Mouse (Mus musculus) heart, postnatal 14 days (tissue): ENCODE results near the gene Ncf4. TPM values are rescaled to one million over a fixed set of nuclear protein-coding genes. Genes with fewer than 3 reads are reported as not detected.
A peak's percentile ranks its signal among the peaks of the same experiment; 100 is the strongest.

Source experiments
- DNase-seq, 2 experiments: peaks; one replicate each; pipeline ENCODE4 v3.0.0; 2021 to 2022
- intact Hi-C: fragments of 180-260 bp; cut with DNase I; formaldehyde crosslinking; loops from one replicate; pipeline ENCODE4 v1.15.1; 2025
- long read RNA-seq, 2 experiments: library from polyadenylated mRNA; stranded (forward); transcript quantifications; one replicate each; pipeline ENCODE4 v2.0.0; 2021
- total RNA-seq, 2 experiments: library from RNA; stranded (reverse); gene quantifications; 2 replicates each; pipeline ENCODE4 v1.2.3; 2021

The Ncf4 gene
- 1 to 10 TPM; 2.5 to 2.9 TPM for total RNA-seq
- long read RNA-seq, experiment 1, partial matches to known transcripts: 0 of 2 reads
- long read RNA-seq, experiment 1, other reads (novel, unspliced or antisense): 1 of 2 reads
- long read RNA-seq, experiment 2, partial matches to known transcripts: 0 of 3 reads
- long read RNA-seq, experiment 2, other reads (novel, unspliced or antisense): 0 of 3 reads

DNA sequence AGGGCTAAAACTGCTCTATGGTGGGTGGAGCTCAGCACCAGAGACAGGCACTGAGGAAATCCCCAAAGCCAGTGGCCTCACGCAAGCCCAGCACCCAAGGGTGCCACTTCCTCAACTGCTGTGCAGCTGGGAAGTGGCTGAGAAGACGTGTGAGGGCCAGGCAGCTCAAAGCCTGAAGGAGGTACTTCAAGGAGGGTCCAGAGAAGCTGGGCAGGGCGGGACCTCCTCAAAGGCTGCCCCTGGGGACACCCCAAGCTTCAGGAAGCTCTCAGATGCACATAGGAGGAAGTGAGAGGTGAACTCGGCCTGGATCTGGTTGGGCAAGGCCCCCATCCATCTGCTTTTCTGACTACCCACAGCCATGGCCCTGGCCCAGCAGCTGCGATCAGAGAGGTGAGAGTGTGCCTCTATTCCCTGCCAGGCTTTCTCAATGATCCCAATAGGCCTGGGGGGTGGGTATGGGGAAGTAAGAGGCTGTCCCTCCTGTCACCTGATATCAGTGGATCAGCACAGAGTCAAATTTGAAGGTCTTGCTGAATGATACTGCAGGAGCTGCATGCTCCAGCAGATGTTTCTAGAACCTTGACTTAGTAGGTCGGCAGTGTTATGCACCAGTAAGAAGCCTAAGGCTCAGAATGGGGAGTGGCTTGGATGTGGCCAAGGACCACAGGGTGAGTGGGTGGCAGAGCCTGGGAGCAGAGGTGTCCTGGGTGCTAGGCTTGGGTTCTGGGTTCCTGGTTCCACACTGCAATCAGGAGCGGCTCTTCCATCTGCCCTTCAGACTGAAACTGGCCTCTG is at the start of gene Ncf4:
TSS of gene Ncf4 (plus strand) at position 107 of the 798 bp plus-strand sequence.
- intact Hi-C loops: no loop called here
- DNase-seq: peak in 1 of 2 experiments; percentile 22

DNA sequence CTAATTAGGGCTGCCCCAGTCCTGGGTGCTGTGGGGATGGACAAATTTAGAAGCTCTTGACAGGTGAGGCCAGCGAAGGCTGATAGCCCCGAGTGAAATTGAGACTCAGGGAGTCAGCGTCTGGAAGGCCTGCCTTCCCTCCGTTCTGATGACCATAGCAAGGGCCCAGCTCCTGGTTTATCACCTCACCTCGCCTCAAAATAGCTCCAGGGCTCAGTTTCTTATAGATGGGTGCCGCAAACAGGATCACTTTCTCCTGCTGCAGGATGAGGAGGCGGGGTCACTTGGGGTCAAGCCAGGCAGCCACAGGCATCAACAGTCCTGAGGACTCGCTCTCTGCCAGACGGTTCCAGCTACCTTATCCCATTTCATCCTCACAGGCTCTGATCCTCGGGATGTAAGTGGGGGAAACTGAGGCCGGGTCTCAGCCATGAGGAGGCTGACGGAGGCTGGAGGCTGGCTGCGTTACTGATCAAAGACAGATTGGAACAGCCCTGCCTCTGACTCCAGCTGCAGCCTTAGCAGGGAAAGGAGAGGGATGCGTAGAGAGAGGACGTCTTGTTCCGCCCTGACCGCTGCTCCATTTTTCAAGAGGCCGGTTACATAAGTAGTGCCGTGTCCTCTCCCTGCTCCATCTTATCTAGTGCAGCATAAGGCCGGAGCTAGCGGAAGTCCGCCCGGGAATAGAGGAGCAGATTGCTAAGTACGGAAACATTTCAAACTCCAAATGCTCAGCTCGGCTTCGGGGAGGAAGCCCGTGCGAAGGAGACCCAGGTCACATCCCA is 49.3 kb upstream of the Ncf4 start:
- DNase-seq: no peak
- intact Hi-C loops: no loop called here

DNA sequence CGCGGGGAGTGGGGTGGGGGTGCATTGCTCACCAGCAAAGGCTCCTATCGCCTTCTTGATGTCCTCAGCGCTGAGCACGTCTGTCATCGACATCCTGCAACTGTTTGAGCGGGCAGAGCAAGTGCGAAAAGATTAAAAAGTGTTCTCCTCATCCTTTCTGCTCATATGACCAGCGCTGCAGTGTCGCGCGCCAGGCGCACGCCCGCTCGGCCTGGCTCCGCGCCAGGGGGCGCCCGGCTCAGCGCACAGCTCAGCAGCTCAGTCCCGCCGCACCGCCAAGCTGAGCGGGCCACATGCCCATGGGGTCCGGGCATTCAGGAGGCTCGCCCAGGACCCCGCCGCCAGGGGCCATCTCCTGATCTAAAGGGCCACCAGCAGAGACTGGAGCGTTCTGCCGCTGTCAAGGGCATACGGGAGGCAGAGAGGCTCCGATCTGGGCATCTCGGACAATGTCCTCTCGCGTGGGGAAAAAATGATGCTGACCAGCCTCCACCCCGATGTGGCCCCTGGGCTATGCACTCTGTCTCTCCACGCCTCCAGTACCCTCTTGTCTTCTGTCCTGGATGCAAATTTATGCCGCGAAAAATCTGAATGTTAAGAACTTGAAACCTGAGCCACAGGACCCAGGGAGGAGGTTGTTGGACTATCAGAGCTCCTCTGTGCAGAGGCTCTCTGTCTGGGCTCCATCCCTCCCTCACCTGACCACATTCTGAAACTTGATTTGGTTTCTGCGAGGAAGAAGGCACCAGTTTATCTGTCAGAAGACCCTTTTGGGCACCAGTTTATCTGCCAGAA is 40.4 kb upstream of the Ncf4 start:
- peak; percentile 52 to 60 for DNase-seq
- intact Hi-C loops: no loop called here

GRCm38 (mm10) chr15:78205192-78205591 is 39.4 kb upstream of the Ncf4 start:
- DNase-seq: peak; percentile 34 to 60
- intact Hi-C loops: no loop called here

DNA sequence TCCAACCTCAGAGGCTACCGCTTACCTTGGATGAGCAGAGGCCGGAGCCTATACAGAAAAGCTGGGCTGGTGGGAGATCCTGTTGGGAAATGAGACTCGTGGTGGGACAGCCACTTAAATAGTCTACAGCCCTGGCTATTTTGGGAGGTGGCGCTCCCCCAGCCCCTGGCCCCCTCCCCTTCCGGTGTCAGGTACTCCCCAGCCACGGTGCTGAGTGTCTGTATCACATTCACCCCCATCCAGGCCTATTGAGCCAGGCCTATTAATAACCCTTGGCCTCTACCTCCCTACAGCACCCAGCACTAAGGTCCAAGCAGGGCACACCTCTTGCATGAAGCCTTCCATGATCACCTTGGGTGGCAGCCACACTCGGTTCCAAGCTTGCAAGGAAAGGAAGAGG is 38.3 kb upstream of the Ncf4 start, which contains the start of gene Pvalb:
TSS of gene Pvalb (minus strand) at position 89 of the 400 bp plus-strand sequence.
- no peak for DNase-seq
- intact Hi-C loops: no loop called here

- intact Hi-C loops: no loop called here
Observed at GRCm38 (mm10) chr15:78210203-78210602, 34.4 kb upstream of the Ncf4 start.

GRCm38 (mm10) chr15:78211367-78211766 is 33.2 kb upstream of the Ncf4 start:
- no peak for DNase-seq
- intact Hi-C loops: no loop called here

More at GRCm38 (mm10) chr15:78210203-78210602, 34.4 kb upstream of the Ncf4 start:
- DNase-seq: no peak

- no peak for DNase-seq
Observed at GRCm38 (mm10) chr15:78215269-78215668, 29.3 kb upstream of the Ncf4 start.

GRCm38 (mm10) chr15:78227816-78228215 is 16.8 kb upstream of the Ncf4 start:
- no peak for DNase-seq
- intact Hi-C loops: no loop called here

More at GRCm38 (mm10) chr15:78215269-78215668, 29.3 kb upstream of the Ncf4 start:
- intact Hi-C loops: no loop called here

GRCm38 (mm10) chr15:78231346-78232331 is 13.0 kb upstream of the Ncf4 start:
- intact Hi-C loops: no loop called here
- no peak for DNase-seq

DNA sequence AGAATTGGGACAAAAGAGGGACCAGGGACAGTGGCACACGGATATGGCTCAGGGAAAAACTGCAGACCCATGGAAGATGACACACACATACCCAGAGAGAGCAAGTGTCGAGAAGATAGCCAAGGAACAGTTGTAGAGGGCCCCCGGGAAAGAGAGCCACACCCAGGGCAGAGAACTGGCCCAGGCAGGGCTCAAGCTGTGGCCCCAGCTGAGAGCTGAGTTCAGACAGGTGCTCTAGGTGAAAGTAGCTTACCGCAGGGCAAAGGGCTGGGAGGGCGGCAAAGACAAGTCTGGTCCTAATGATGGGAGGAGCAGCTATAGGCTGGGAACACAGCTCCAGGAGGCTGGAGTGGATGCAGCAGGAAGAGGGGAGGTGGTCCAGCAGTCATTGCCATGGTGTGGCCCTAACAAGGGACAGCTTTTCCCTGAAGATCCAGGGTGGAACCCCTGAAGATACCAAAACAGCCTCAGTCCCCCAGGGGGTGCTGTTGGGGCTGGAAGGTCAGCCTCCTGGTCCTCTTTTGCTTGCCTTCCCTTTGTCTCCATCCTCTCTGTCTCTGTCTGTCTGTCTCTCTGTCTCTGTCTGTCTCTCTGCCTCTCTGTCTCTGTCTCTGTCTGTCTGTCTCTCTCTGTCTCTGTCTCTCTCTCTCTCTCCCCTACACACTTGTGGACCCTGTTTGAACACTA is 9.6 kb upstream of the Ncf4 start:
- intact Hi-C loops: no loop called here
- DNase-seq: no peak

DNA sequence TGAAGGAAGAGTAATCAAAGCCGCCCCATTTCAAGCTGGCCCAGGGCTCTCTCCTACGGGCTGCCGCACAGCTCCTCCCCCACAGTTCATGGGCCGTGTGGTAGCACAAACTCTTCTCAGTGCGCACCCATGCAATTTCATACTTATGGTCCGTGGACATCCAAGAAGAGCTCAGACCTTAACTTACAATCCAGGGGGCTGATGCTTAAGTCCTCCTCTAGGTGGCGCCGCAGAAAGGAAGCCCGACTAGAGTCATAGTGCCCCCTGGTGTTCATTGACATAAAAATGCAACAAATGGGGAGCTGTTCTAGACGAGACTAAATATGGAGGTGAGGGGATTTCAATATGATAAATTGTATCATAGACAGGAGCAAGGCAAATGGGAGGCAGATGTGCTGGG is 5.1 kb upstream of the Ncf4 start:
- peak; percentile 61 to 77 for DNase-seq
- intact Hi-C loops: loop anchor here (1.0 kb wide), 1 partner anchor 61 kb away; no protein-coding TSS in a partner anchor

GRCm38 (mm10) chr15:78239956-78240617 is 4.5 kb upstream of the Ncf4 start:
- intact Hi-C loops: loop anchor here (1.0 kb wide), 1 partner anchor 62 kb away; no protein-coding TSS in a partner anchor

GRCm38 (mm10) chr15:78241335-78241734 is 3.3 kb upstream of the Ncf4 start:
- intact Hi-C loops: no loop called here

More at GRCm38 (mm10) chr15:78239956-78240617, 4.5 kb upstream of the Ncf4 start:
- DNase-seq: no peak

GRCm38 (mm10) chr15:78243061-78243460 is 1.5 kb upstream of the Ncf4 start:
- DNase-seq: no peak
- intact Hi-C loops: no loop called here

More at GRCm38 (mm10) chr15:78241335-78241734, 3.3 kb upstream of the Ncf4 start:
- DNase-seq: no peak

GRCm38 (mm10) chr15:78243774-78244173 is 827 bp upstream of the Ncf4 start:
- DNase-seq: no peak
- intact Hi-C loops: no loop called here
